In genomic region chr15:98145559-98146181, GRCm38 (mm10) we compare ENCODE assay signal across 7 mouse cellular contexts. TPM values are rescaled to one million over a fixed set of nuclear protein-coding genes. Genes with fewer than 3 reads are reported as not detected.
DNase-seq lines count a peak whose midpoint lies in the region; ATAC-seq and TF ChIP-seq lines count a peak whose summit lies in the region.

No protein-coding gene starts in this region.

- intact Hi-C loops in left cerebral cortex, postnatal 4 days (cut with DNase I), result no loop called here

- TF ChIP-seq CTCF in intestine, postnatal 0 days (IDR thresholded peaks at IDR 0.05; ENCODE audit: low read depth), result no peak
- TF ChIP-seq CTCF in small intestine, adult 2 months (IDR thresholded peaks at IDR 0.05; ENCODE audit: extremely low read depth, insufficient read length, insufficient replicate concordance, low read depth, low read length), result no peak

- peak; percentile 91 for DNase-seq in adrenal gland, adult 8-10 months
- DNase-seq in embryo, embryonic 9.5 days (ENCODE audit: extremely low spot score), result peak; percentile 91
- DNase-seq in gastrocnemius, postnatal 4 days (ENCODE audit: low spot score in 2 of 2), result peak; percentile 89 to 95
- DNase-seq in left cerebral cortex, postnatal 4 days, result peak; percentile 96

- H3K27me3 ChIP-seq in intestine, postnatal 0 days (replicated peaks; ENCODE audit: control insufficient read depth, insufficient read depth, low read length), result no peaks in the 10 kb centered on the region
- H3K27me3 ChIP-seq in midbrain, embryonic 12.5 days, result no peaks in the 10 kb centered on the region
- no peaks in the 10 kb centered on the region for H3K27me3 ChIP-seq in small intestine, adult 2 months (ENCODE audit: control insufficient read depth, insufficient read depth, low read length)

- TF ChIP-seq POLR2A in small intestine, adult 2 months (IDR thresholded peaks at IDR 0.05; ENCODE audit: low read depth, low read length), result peak; percentile 57; the same call in 1 of the 2 replicates

- WGBS in intestine, postnatal 0 days, result under 1% methylated on average over 38 of the region's 38 CpGs
- under 1% methylated on average over 38 of the region's 38 CpGs for WGBS in midbrain, embryonic 12.5 days
- 1% methylated on average over 38 of the region's 38 CpGs for WGBS in small intestine, adult 2 months

- peak; percentile 94 for ATAC-seq in intestine, postnatal 0 days
- peak; percentile 97 for ATAC-seq in midbrain, embryonic 12.5 days (ENCODE audit: low FRiP score, low read depth)

- peak overlapping the region; percentile 83 for H3K9ac ChIP-seq in intestine, postnatal 0 days (ENCODE audit: low read depth, low read length)
- peak overlapping the region; percentile 97 for H3K9ac ChIP-seq in midbrain, embryonic 12.5 days (replicated peaks)

- H3K4me3 ChIP-seq in intestine, postnatal 0 days (ENCODE audit: low read depth, low read length), result peak overlapping the region; percentile 74
- peak overlapping the region; percentile 99 for H3K4me3 ChIP-seq in midbrain, embryonic 12.5 days
- peak overlapping the region; percentile 90 for H3K4me3 ChIP-seq in small intestine, adult 2 months (ENCODE audit: low read depth, low read length)

- peaks cover 18% of the 10 kb centered on the region for H3K36me3 ChIP-seq in intestine, postnatal 0 days (ENCODE audit: control insufficient read depth, insufficient read depth)
- H3K36me3 ChIP-seq in midbrain, embryonic 12.5 days, result peaks cover 17% of the 10 kb centered on the region
- peaks cover 17% of the 10 kb centered on the region for H3K36me3 ChIP-seq in small intestine, adult 2 months (ENCODE audit: control insufficient read depth, insufficient read depth, low read length)

- H3K27ac ChIP-seq in intestine, postnatal 0 days (ENCODE audit: low read depth, low read length), result peak overlapping the region; percentile 84
- peak overlapping the region; percentile 72 for H3K27ac ChIP-seq in midbrain, embryonic 12.5 days (replicated peaks)
- H3K27ac ChIP-seq in small intestine, adult 2 months (ENCODE audit: insufficient read depth, low read depth, low read length), result 0 out of 2 replicates have a peak overlapping the region, but pooled peaks have one; percentile 5

- peak overlapping the region; percentile 87 for H3K4me2 ChIP-seq in intestine, postnatal 0 days (replicated peaks; ENCODE audit: low read depth)
- H3K4me2 ChIP-seq in midbrain, embryonic 12.5 days (replicated peaks), result peak overlapping the region; percentile 93

- no peaks in the 10 kb centered on the region for H3K4me1 ChIP-seq in intestine, postnatal 0 days (replicated peaks; ENCODE audit: control insufficient read depth, insufficient read depth, low read length)
- peaks cover 13% of the 10 kb centered on the region for H3K4me1 ChIP-seq in midbrain, embryonic 12.5 days
- H3K4me1 ChIP-seq in small intestine, adult 2 months (ENCODE audit: control insufficient read depth, insufficient read depth, insufficient read length, low read length), result peaks cover 8% of the 10 kb centered on the region

- H3K9me3 ChIP-seq in intestine, postnatal 0 days (ENCODE audit: control insufficient read depth), result no peaks in the 10 kb centered on the region
- H3K9me3 ChIP-seq in midbrain, embryonic 12.5 days, result no peaks in the 10 kb centered on the region

RNA-seq across cellular contexts. Expression of gene Asb8, which starts 19.8 kb away (rescaled TPM):
- 10 to 100 TPM; 39.6 to 49.2 (median 43.8) TPM for total RNA-seq in adrenal gland, adult 8-10 months (2022)
- total RNA-seq in gastrocnemius, postnatal 4 days (2021), result 100 to 1,000 TPM; 148 to 174 TPM
- polyA plus RNA-seq in intestine, postnatal 0 days (2015; fragmentation: Nextera tagmentation; extraction: Ambion mirVana), result 41.9 and 46.6 TPM in 2 replicates
- 10 to 100 TPM; 28.3 to 35.0 TPM for total RNA-seq in left cerebral cortex, postnatal 4 days (2021)
- 42.5 and 45.0 TPM in 2 replicates for polyA plus RNA-seq in midbrain, embryonic 12.5 days (2016; fragmentation: Nextera tagmentation; extraction: Ambion mirVana)
- polyA plus RNA-seq in small intestine, adult 2 months (2012; rRNA removed), result 15.8 and 27.3 TPM in 2 replicates

RNA-seq across cellular contexts. Expression of gene Ccdc184, which starts 21.3 kb away (rescaled TPM):
- total RNA-seq in adrenal gland, adult 8-10 months (2022), result 1 to 10 TPM in 2 of 4 experiments, under 1 TPM in 2; 0.59 to 1.3 (median 1.0) TPM
- total RNA-seq in gastrocnemius, postnatal 4 days (2021), result not detected
- 0.87 and 1.2 TPM in 2 replicates for polyA plus RNA-seq in intestine, postnatal 0 days (2015; fragmentation: Nextera tagmentation; extraction: Ambion mirVana)
- 10 to 100 TPM; 45.6 to 51.6 TPM for total RNA-seq in left cerebral cortex, postnatal 4 days (2021)
- 23.3 and 23.4 TPM in 2 replicates for polyA plus RNA-seq in midbrain, embryonic 12.5 days (2016; fragmentation: Nextera tagmentation; extraction: Ambion mirVana)
- 0.22 and 0.43 TPM in 2 replicates for polyA plus RNA-seq in small intestine, adult 2 months (2012; rRNA removed)

RNA-seq across cellular contexts. Expression of gene Olfr288, which starts 49.7 kb away (rescaled TPM):
- not detected for total RNA-seq in adrenal gland, adult 8-10 months (2022)
- not detected for total RNA-seq in gastrocnemius, postnatal 4 days (2021)
- not detected in 2 replicates for polyA plus RNA-seq in intestine, postnatal 0 days (2015; fragmentation: Nextera tagmentation; extraction: Ambion mirVana)
- total RNA-seq in left cerebral cortex, postnatal 4 days (2021), result under 1 TPM in 1 of 2 experiments, not detected in 1; 0.18 TPM
- polyA plus RNA-seq in midbrain, embryonic 12.5 days (2016; fragmentation: Nextera tagmentation; extraction: Ambion mirVana), result not detected in 2 replicates
- polyA plus RNA-seq in small intestine, adult 2 months (2012; rRNA removed), result not detected in 2 replicates

RNA-seq across cellular contexts. Expression of gene Senp1, which starts 52.1 kb away (rescaled TPM):
- 10 to 100 TPM; 17.8 to 24.9 (median 20.1) TPM for total RNA-seq in adrenal gland, adult 8-10 months (2022)
- 10 to 100 TPM; 17.7 to 21.7 TPM for total RNA-seq in gastrocnemius, postnatal 4 days (2021)
- 7.3 and 8.6 TPM in 2 replicates for polyA plus RNA-seq in intestine, postnatal 0 days (2015; fragmentation: Nextera tagmentation; extraction: Ambion mirVana)
- 10 to 100 TPM; 20.2 to 20.6 TPM for total RNA-seq in left cerebral cortex, postnatal 4 days (2021)
- polyA plus RNA-seq in midbrain, embryonic 12.5 days (2016; fragmentation: Nextera tagmentation; extraction: Ambion mirVana), result 41.4 and 41.6 TPM in 2 replicates
- 3.2 and 5.5 TPM in 2 replicates for polyA plus RNA-seq in small intestine, adult 2 months (2012; rRNA removed)

RNA-seq across cellular contexts. Expression of gene Pfkm, which starts 53.3 kb away (rescaled TPM):
- total RNA-seq in adrenal gland, adult 8-10 months (2022), result 100 to 1,000 TPM in 2 of 4 experiments, 10 to 100 TPM in 2; 73.8 to 119 (median 95.8) TPM
- 100 to 1,000 TPM; 776 to 786 TPM for total RNA-seq in gastrocnemius, postnatal 4 days (2021)
- 15.6 and 17.3 TPM in 2 replicates for polyA plus RNA-seq in intestine, postnatal 0 days (2015; fragmentation: Nextera tagmentation; extraction: Ambion mirVana)
- total RNA-seq in left cerebral cortex, postnatal 4 days (2021), result 100 to 1,000 TPM; 156 to 177 TPM
- 52.1 and 54.8 TPM in 2 replicates for polyA plus RNA-seq in midbrain, embryonic 12.5 days (2016; fragmentation: Nextera tagmentation; extraction: Ambion mirVana)
- polyA plus RNA-seq in small intestine, adult 2 months (2012; rRNA removed), result 4.3 and 4.8 TPM in 2 replicates

Comparison
In these comparisons a context has a peak if more than half of its experiments do, and no peak if none do; other contexts are left out.
1. Peak in every context shown above with its lines: DNase-seq, ATAC-seq, H3K4me3 ChIP-seq and H3K27ac ChIP-seq.
2. H3K27ac ChIP-seq: peak in every context shown above with its lines; median percentile 84 in intestine, postnatal 0 days; 72 in midbrain, embryonic 12.5 days; 5 in small intestine, adult 2 months.
3. RNA of gene Ccdc184, which starts 21.3 kb away (total RNA-seq): 45.6 to 51.6 TPM in left cerebral cortex, postnatal 4 days; 0.59 to 1.3 TPM in adrenal gland, adult 8-10 months and not detected in gastrocnemius, postnatal 4 days; every median in the first group is over 10 times any median in the second.